Mouse (Mus musculus) lung, adult 2 months (tissue): ENCODE data around the gene Hsdl1. TPM values are rescaled to one million over a fixed set of nuclear protein-coding genes. Genes with fewer than 3 reads are reported as not detected.

Source experiments
- DNase-seq: peaks from one replicate; pipeline ENCODE4 v3.0.0; 2022
- H3K4me1 ChIP-seq: fragments of 200-500 bp; 2 replicates; pipeline ENCODE4 v1.6.1; 2011; ENCODE audit warnings: low read length; ENCODE audit not compliant: control insufficient read depth, insufficient read depth
- H3K4me3 ChIP-seq: fragments of 200-500 bp; replicated peaks from 2 replicates; pipeline ENCODE3; 2011; ENCODE audit warnings: low read depth, mild to moderate bottlenecking, control low read depth, low read length; ENCODE audit errors: extremely low read depth
- CTCF ChIP-seq: fragments of 200-500 bp; IDR thresholded peaks from 2 replicates; pipeline ENCODE4 v1.5.1; 2011; ENCODE audit warnings: mild to moderate bottlenecking, low read length, control low read depth; ENCODE audit not compliant: insufficient read depth
- POLR2A ChIP-seq: fragments of 200-500 bp; IDR thresholded peaks from 2 replicates; pipeline ENCODE4 v1.6.1; 2011; ENCODE audit warnings: low read depth, mild to moderate bottlenecking, control low read depth, low read length, borderline replicate concordance; ENCODE audit errors: extremely low read depth
- WGBS: fragments of 180-500 bp; shearing (Covaris S2); methylation state at CpG from one replicate; pipeline ENCODE4 v1.1.7; 2018; 5-methylcytosine and 5-hydroxymethylcytosine counted together
- polyA plus RNA-seq: library from polyadenylated mRNA; depleted of rRNA; stranded (reverse); fragments of >200 nt; gene quantifications from 2 replicates; pipeline ENCODE4 v1.2.3, GENCODE M21; 2012

Hsdl1 gene
- polyA plus RNA-seq, 1 experiment: 27.7 TPM

DNA sequence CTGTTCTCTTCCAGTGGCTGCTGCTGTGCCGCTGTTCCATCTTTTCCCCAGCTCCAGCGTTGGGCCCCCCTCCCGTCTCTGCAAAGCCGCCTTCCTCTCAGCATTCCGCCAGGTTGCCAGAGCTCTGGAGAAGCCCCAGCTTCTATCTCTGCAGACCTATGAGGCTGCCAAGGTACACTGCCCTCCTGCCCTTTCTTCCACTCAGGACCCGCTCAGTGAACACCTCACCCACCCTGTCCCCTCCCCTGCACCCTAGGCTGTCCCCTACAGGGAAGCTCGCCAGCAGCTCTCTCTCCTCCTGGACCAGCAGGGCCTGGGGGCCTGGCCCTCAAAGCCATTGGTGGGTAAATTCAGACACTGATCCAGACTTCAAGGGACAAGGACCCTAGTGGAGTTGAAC, 41.4 kb upstream of the Hsdl1 start:
- Histone ChIP-seq H3K4me1 (no peaks in the 10 kb centered on the region), H3K4me3 (no peak overlapping the region)
- no peak for DNase-seq
- TF ChIP-seq POLR2A: no peak
- TF ChIP-seq CTCF: no peak
- WGBS: 70% methylated on average over 7 of the region's 7 CpGs

DNA sequence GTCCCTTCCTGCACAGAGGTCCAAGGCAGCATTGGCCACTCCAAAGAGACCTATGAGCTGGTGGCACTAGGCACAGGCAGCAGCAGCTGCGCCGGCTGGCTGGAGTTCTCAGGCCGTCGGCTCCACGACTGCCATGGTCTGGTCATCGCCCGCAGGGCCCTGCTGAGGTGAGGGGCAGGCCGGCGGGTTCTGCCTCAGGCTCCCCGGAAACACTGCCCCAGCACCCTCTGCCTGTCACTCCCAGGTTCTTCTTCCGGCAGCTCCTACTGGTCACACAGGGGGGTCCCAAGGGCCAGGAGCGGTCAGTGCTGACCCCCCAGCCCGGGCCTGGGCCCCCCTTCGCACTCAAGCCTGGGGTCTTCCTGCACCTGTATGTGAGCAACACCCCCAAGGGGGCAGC, 40.1 kb upstream of the Hsdl1 start:
- no peak overlapping the region for H3K4me3 ChIP-seq
- no peaks in the 10 kb centered on the region for H3K4me1 ChIP-seq
- 76% methylated on average over 14 of the region's 14 CpGs for WGBS
- no peak for TF ChIP-seq POLR2A
- TF ChIP-seq CTCF: no peak
- no peak for DNase-seq

DNA sequence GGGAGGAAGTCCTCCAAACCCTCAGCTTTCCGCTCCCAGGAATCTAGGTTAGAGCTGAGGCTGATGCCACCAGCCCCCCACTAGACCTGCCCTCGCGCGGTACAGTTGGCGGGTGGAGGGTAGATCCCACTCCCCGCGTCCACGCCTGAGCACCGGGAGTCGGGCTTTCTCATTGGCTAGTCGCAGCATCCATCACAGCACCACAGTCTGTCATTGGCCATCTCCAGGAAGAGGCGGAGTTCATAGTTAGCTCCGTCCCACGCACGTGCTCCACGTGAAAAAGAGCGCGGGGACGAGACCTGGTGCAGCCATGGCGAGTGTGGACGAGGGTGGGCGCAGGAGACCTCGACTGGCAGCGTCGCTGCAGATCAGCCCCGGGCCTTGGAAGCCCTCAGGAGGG, 37.5 kb upstream of the Hsdl1 start, which contains the start of gene Adad2:
TSS of gene Adad2 (plus strand) at position 277 of the 400 bp plus-strand sequence.
- TF ChIP-seq CTCF: no peak
- TF ChIP-seq POLR2A: no peak
- WGBS: 81% methylated on average over 26 of the region's 26 CpGs
- H3K4me3 ChIP-seq: no peak within 1 kb of the TSS

DNA sequence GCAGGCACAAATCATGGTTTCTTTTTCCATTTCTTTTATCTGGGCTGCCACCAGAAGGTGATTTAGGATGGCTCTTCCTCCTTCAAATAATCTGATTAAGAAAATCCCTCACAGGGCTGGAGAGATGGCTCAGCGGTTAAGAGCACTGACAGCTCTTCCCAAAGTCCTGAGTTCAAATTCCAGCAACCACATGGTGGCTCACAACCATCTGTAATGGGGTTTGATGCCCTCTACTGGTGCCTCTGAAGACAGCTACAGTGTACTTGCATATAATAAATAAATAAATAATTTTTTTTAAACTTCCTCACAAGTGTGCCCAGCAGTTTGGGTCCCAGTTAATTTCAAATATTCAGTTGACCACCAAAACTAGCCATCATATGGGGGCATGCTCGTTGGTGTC, 31.2 kb upstream of the Hsdl1 start:
- no peak for TF ChIP-seq CTCF
- TF ChIP-seq POLR2A: no peak
- DNase-seq: no peak
- Histone ChIP-seq H3K4me3 (no peak overlapping the region), H3K4me1 (no peaks in the 10 kb centered on the region)
- WGBS: 70% methylated on average over 2 of the region's 2 CpGs

More for the DNA sequence above, 37.5 kb upstream of the Hsdl1 start, which contains the start of gene Adad2:
- no peak for DNase-seq
- no peaks in the 10 kb centered on the region for H3K4me1 ChIP-seq

DNA sequence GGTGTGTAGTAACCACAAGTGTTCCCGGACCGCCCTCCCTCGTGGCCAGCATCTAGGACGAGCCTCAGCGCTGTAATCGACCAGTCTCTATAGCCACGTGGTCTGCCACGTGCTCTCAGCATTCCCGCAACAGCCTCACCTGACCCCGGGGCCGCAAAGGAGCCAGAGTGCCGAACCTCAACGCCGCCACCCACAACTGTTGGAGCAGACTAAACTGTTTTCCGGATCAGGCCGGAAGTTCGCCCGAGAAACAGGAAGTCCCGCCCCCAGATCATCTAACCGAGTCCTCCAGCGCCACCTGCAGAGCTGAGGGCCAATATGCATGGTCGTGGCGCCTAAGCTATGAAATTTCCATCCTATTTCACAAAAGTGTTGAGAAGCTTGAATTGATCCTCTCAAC, 30.0 kb upstream of the Hsdl1 start, which contains the start of gene Taf1c:
TSS of gene Taf1c (minus strand) at position 227 of the 400 bp plus-strand sequence.
- Histone ChIP-seq H3K4me3 (peak within 1 kb of the TSS; percentile 64), H3K4me1 (no peaks in the 10 kb centered on the region)
- WGBS: 0% methylated on average over 23 of the region's 23 CpGs
- DNase-seq: peak; percentile 91
- TF ChIP-seq POLR2A (peak; percentile 74; the same call in 1 of the 2 replicates), CTCF (peak; percentile 87)

DNA sequence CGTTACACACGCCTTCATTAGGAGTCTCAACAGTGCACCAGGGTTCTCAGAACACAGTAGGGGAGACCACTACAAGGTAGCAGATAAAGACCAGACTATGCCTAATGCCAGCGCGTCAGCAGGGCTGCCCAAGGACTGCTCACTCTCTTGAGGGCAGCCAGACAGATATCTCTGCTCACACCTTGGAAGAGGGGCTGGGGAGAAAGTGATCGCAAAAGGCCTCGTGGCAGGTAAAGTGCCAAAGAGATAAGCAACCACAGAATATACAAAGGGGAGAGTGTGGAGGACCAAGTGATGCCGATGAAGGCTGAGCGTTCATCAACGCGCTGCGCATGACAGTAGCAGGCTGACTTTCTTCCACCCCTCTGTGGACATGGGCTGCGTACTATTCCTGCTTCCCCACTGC, 29.4 kb upstream of the Hsdl1 start:
- no peak for DNase-seq
- peak overlapping the region; percentile 56 for H3K4me3 ChIP-seq
- no peaks in the 10 kb centered on the region for H3K4me1 ChIP-seq
- 24% methylated on average over 12 of the region's 12 CpGs for whole genome bisulfite sequencing
- TF ChIP-seq CTCF (no peak), POLR2A (no peak)

DNA sequence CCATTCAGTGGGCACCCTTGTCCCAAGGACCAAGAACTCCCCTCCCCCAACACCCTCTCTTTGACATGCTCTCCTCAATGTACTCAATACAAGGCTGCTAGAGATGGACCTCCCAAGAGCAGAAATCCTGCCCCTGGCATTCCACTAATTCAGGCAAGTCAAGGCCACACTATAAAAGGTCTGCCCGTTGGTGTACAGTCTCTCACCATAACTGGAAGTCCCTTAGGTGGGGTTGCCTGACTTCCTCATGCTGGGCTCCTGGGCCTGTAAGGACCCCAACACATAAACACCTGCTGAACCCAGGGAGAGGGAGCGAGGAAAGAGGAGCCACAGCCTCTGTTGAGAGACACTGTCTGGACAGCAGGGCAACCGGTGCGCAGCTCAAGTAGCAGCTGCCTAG, 28.8 kb upstream of the Hsdl1 start:
- Histone ChIP-seq H3K4me3 (no peak overlapping the region), H3K4me1 (no peaks in the 10 kb centered on the region)
- 87% methylated on average over 4 of the region's 4 CpGs for WGBS
- TF ChIP-seq POLR2A: no peak
- no peak for TF ChIP-seq CTCF
- DNase-seq: no peak

DNA sequence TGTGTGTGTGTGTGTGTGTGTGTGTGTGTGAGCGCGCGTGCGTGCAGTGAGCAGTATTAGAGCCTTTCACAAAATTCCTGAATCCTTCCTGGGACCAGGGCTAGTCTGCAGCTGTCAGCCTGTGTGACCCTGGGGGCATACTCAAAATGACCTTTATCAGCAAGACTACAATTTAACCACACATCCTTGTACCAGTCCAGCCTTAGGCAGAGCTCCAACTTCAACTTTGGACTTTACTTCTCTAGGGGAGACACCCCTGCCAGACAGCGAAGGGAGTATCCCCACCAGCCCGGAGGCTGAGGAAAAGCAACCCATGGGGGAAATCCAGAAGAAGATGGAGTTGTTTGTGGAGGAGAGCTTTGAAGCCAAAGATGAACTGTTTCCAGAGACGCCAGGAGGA, 16.5 kb upstream of the Hsdl1 start:
- H3K4me1 ChIP-seq: no peaks in the 10 kb centered on the region
- 91% methylated on average over 7 of the region's 7 CpGs for WGBS
- DNase-seq: no peak
- H3K4me3 ChIP-seq: no peak overlapping the region
- TF ChIP-seq POLR2A: no peak
- no peak for TF ChIP-seq CTCF

DNA sequence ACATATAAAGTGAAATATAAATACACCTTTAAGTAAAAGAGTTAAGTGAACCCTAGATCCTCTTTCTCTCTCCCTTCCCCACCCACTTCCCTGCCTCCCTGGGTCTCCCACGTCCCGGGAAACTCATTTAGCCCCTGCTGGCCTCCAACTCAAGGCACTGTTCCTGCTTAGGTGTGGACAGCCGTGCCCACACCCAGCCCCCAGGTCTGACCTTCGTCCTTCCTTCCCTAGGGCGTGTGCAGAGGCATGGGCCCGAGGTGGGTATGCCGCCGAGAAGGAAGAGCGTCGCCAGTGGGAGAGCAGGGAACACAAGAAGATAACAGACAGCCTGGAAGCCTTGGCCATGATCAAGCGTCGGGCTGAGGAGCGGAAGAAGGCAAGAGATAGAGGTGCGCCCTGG, 15.4 kb upstream of the Hsdl1 start:
- whole genome bisulfite sequencing: 65% methylated on average over 14 of the region's 14 CpGs
- Histone ChIP-seq H3K4me1 (peaks cover 3% of the 10 kb centered on the region), H3K4me3 (no peak overlapping the region)
- TF ChIP-seq CTCF (no peak), POLR2A (no peak)
- no peak for DNase-seq

DNA sequence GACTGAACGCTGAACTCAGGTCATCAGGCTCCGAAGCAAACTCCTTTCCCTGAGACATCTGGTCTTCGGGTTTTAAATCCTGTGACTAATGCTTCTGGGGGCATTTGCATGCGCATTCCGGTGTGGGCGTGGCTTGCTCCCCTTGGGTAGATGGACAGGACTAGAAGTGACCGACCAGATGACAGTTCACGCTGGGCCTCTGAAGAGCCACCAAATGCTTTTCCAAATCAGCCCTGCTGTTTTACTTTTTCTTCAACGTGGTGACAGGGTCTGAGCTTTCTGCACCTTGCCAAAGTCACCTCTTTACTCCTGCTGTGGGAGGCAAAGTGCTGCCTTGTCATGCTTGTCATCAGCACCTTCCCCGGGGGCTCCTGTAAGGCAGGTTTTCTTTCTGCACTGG, 13.9 kb upstream of the Hsdl1 start:
- TF ChIP-seq POLR2A: no peak
- no peak for TF ChIP-seq CTCF
- WGBS: 32% methylated on average over 10 of the region's 10 CpGs
- Histone ChIP-seq H3K4me1 (peaks cover 3% of the 10 kb centered on the region), H3K4me3 (no peak overlapping the region)
- DNase-seq: no peak

DNA sequence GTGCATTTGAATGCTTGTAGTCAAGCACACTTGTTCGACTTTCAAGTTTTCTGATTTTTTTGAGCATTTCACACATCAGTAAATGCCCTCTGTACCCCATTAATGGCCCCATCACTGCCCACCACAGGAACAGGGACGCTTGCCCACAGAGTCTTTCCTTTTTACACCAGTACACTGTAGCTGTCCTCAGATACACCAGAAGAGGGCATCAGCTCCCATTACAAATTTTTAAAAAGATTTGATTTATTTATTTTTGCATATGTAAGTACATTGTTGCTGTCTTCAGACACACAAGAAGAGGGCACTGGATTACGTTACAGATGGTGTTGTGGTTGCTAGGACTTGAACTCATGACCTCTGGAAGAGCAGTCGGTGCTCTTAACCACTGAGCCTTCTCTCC, 13.3 kb upstream of the Hsdl1 start:
- WGBS: 67% methylated on average over 4 of the region's 4 CpGs
- no peak for DNase-seq
- Histone ChIP-seq H3K4me3 (no peak overlapping the region), H3K4me1 (peaks cover 3% of the 10 kb centered on the region)
- TF ChIP-seq POLR2A (no peak), CTCF (no peak)

DNA sequence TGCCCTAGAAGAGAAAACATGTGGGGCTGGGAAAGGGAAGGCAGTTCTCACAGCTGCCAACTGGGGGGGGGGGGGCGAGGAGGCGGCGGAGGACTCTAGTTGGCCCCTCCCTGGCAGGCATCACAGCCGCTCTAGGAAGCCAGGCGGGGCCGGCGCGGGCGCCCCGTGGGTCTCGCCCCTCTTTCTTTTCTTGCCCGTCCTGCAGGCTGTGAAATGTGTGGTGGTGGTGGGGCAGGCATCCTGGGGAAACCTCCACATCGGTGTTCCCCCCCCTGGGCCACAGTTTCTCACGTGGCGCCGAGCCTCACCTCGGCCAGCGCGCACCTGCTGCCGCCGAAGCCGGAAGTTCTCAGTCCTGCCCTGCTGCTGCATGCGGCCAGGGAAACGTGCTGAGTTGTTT, 10.9 kb upstream of the Hsdl1 start:
- TF ChIP-seq CTCF (no peak), POLR2A (no peak)
- WGBS: 7% methylated on average over 24 of the region's 24 CpGs
- DNase-seq: no peak
- H3K4me1 ChIP-seq: peaks cover 3% of the 10 kb centered on the region
- H3K4me3 ChIP-seq: peak overlapping the region; percentile 55
